Mouse (Mus musculus) G1E-ER4 (cell line): ENCODE data around the gene Clec2h. TPM values are rescaled to one million over a fixed set of nuclear protein-coding genes. Genes with fewer than 3 reads are reported as not detected.
"Not testable (repeated sequence)": the region's sequence is repeated elsewhere in the genome, so short reads cannot be mapped to it uniquely, and the experiment has no call there.

Experiments
- GATA1 ChIP-seq: IDR thresholded peaks from one replicate; pipeline ENCODE4 v1.8.0; 2012; ENCODE audit warnings: low read length, inconsistent platforms
- polyA plus RNA-seq: library from polyadenylated mRNA; stranded (reverse); fragments of >175 nt; gene quantifications from 2 replicates; pipeline ENCODE4 v1.2.3, GENCODE M21; 2012

Clec2h gene
- polyA plus RNA-seq: not detected in 2 replicates

- no peak for TF ChIP-seq GATA1
These were observed at the start of gene Clec2h for GRCm38 (mm10) chr6:128662206-128662605. TSS of gene Clec2h (plus strand) at chr6:128662385.

- no peak for TF ChIP-seq GATA1
These were observed 39.5 kb upstream of the Clec2h start for GRCm38 (mm10) chr6:128622733-128623132.

- TF ChIP-seq GATA1: not testable (repeated sequence)
These were observed 38.8 kb upstream of the Clec2h start, which contains the start of gene Klrb1a for GRCm38 (mm10) chr6:128623433-128623832. TSS of gene Klrb1a (minus strand) at chr6:128623533.

- TF ChIP-seq GATA1: no peak
These were observed 37.8 kb upstream of the Clec2h start for GRCm38 (mm10) chr6:128624425-128624824.

GRCm38 (mm10) chr6:128640673-128641072, 21.5 kb upstream of the Clec2h start:
- no peak for TF ChIP-seq GATA1

GRCm38 (mm10) chr6:128641116-128641716, 21.0 kb upstream of the Clec2h start:
- no peak for TF ChIP-seq GATA1

GRCm38 (mm10) chr6:128643999-128644398, 18.2 kb upstream of the Clec2h start:
- no peak for TF ChIP-seq GATA1

- TF ChIP-seq GATA1: no peak
These were observed 12.5 kb upstream of the Clec2h start for GRCm38 (mm10) chr6:128649681-128650080.

GRCm38 (mm10) chr6:128650187-128650586, 12.0 kb upstream of the Clec2h start:
- TF ChIP-seq GATA1: no peak

GRCm38 (mm10) chr6:128652938-128653337, 9.2 kb upstream of the Clec2h start:
- no peak for TF ChIP-seq GATA1

- no peak for TF ChIP-seq GATA1
These were observed 936 bp upstream of the Clec2h start for GRCm38 (mm10) chr6:128661249-128661648.

GRCm38 (mm10) chr6:128669936-128670335, 7.8 kb downstream of the Clec2h start:
- no peak for TF ChIP-seq GATA1

GRCm38 (mm10) chr6:128679574-128679973, 17.4 kb downstream of the Clec2h start:
- no peak for TF ChIP-seq GATA1

- no peak for TF ChIP-seq GATA1
These were observed 39.5 kb downstream of the Clec2h start for GRCm38 (mm10) chr6:128701691-128702090.

GRCm38 (mm10) chr6:128722959-128723358, 60.8 kb downstream of the Clec2h start, which contains the start of gene Klrb1:
TSS of gene Klrb1 (minus strand) at chr6:128723059.
- no peak for TF ChIP-seq GATA1

Other genes with a start within 250 kb of the Clec2h start
- 26.2 and 33.2 TPM in 2 replicates for gene Itfg2, start 237.5 kb upstream of the Clec2h start, polyA plus RNA-seq
- 391 and 470 TPM in 2 replicates for gene Fkbp4, start 223.7 kb upstream of the Clec2h start, polyA plus RNA-seq
- not detected in 2 replicates for gene Pzp, start 135.7 kb upstream of the Clec2h start, polyA plus RNA-seq
- not detected in 2 replicates for gene A2ml1, start 80.8 kb upstream of the Clec2h start, polyA plus RNA-seq
- gene Klrb1a, start 38.9 kb upstream of the Clec2h start, polyA plus RNA-seq: not detected in 2 replicates
- gene Klrb1, start 60.7 kb downstream of the Clec2h start, polyA plus RNA-seq: not detected in 2 replicates
- not detected in 2 replicates for gene Klrb1c, start 126.8 kb downstream of the Clec2h start, polyA plus RNA-seq
- gene Gm44511, start 163.9 kb downstream of the Clec2h start, polyA plus RNA-seq: not detected in 2 replicates
- not detected in 2 replicates for gene Klrb1b, start 163.9 kb downstream of the Clec2h start, polyA plus RNA-seq
- not detected in 2 replicates for gene Clec2i, start 225.2 kb downstream of the Clec2h start, polyA plus RNA-seq
- gene BC035044, start 228.7 kb downstream of the Clec2h start, polyA plus RNA-seq: not detected in 2 replicates